Mouse (Mus musculus) c-Kit-negative CD71-positive TER-119-positive erythroid progenitor cells, embryonic 14.5 days (primary cell): ENCODE measurements around the gene Tob1.
A peak's percentile ranks its signal among the peaks of the same experiment; 100 is the strongest.

ENCODE experiments used
- DNase-seq: peaks from one replicate; pipeline ENCODE4 v3.0.0-alpha.2; 2013; ENCODE audit warnings: low read depth, low spot score

Gene Tob1

DNA sequence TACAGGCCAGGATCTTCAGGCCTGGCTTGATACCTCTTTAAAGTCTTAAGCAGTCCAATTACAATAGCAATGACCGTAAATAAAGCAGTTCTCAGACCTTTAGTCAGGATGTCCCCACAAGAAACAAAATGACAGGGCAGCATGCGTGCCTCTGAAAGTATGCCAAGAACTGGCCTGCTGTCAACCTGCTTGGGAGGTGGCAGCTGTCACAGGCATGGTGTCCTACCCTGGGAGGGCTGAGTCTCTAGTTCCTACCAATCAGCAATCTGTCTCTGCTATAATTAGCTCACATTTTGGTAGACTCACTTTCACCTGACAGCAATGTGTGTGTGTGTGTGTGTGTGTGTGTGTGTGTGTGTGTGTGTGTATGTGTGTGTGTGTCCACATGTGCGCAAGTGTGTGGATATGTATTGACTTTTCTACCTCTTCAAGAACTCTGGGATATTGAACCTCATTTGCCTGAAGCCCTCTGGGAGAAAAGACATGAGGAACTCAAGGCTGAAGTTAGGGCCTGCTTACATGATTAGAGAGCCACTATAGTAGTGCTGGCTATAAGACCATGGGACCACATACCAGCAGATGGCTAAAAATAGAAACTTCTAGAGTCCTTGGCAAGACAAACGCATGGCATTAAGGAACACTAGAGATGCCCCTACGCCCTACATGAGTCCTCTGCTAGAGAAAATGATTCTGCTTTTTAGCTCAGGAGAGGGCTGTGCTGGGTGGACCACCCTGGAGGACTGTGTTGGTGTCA, 18.1 kb downstream of the Tob1 start:
- no peak for DNase-seq

GRCm38 (mm10) chr11:94230244-94230643, 19.0 kb downstream of the Tob1 start:
- no peak for DNase-seq

DNA sequence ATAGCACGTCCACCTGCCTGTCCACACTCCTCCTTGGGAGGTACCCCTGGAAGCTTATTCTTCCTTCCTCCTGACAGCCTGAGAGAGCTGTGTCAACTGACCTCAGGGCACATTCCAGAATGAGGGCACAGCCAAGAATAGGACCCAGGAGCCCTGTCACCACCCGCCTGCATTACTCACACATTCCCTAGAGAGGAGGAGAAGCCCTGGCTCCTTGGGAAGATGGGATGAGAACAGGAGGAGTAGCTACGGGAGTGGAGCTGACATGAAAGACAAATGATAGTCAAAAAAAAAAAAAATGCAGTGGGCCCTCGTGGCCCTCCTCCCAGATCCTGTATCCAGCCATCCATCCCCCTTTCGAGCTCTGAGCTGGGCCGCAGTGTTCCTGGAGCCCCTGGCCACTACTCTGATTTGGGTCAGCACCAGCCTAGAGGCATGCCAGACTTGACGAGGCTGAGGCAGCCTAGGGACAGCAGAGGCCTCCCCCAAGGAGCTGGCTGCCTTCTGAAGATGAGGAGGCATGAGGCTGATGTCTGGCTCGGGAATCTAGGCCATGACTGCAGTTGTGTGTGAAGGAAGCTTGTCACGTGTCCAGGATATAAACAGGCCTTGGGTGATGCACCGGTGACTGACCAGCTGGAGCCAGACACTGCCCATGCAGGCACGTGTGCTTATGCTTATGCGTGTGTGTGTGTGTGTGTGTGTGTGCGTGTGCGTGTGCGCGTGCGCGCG, 20.7 kb downstream of the Tob1 start:
- DNase-seq, result no peak

- no peak for DNase-seq
Measured at GRCm38 (mm10) chr11:94233405-94233804, 22.2 kb downstream of the Tob1 start.

DNA sequence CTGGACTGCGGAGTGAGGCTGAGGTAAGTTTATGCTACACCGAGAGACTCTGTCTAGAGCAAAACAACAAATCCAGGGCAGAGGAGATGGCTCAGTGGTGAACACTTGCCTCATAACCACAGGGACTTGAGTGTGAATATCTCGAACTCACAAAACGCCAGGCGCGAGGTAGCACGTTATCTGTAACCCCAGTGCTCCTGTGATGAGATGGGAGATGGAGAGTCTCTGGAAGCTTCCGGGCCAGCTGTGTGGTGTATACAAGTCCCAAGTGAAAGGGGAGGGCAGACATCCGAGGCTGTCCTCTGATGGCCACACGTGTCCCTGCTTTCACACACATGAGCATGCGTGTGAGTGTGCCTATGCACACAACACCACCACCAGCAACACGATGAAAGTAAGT, 23.1 kb downstream of the Tob1 start:
- no peak for DNase-seq

DNA sequence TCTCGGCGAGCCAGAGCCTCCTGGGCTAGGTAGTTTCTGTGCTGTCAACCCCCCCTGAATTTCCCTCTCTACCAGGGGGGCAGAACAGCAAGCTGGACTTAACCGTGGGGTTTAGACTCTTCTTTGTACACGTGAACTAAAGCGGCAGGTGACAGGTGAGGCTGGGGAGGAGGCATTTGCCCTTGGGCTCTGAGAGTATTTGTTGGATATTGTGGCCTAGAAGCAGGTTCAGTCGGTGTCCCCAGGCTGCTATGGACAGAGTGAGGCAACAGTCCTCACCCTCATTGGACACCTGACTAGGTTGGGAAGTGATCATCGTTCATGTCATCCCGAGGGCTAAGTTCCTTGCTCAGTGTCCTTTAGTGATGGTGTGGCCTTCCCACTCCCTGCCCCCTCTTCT, 23.6 kb downstream of the Tob1 start:
- no peak for DNase-seq

- DNase-seq, result peak; percentile 71
Measured at GRCm38 (mm10) chr11:94236074-94236473, 24.8 kb downstream of the Tob1 start.

GRCm38 (mm10) chr11:94238786-94239185, 27.5 kb downstream of the Tob1 start:
- no peak for DNase-seq

DNA sequence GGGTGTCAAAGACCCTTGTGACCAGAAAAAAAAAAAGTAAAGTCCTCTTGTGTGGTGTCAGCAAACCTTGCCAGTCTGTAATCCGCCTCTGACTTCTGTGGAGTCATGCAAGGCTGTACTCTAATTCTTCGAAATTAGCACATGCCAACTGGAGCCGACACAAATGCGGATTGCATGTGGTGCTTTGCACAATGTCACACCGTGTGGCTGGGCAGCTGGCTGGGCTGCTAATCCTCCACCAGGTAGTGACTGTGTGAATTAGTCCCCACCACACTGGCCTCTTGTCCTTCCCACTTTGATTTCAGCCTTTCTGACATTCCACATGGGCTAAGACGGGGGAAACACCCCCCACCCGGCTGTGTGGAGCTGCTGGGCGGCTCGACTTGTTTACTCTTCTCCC, 28.5 kb downstream of the Tob1 start:
- DNase-seq, result no peak

DNA sequence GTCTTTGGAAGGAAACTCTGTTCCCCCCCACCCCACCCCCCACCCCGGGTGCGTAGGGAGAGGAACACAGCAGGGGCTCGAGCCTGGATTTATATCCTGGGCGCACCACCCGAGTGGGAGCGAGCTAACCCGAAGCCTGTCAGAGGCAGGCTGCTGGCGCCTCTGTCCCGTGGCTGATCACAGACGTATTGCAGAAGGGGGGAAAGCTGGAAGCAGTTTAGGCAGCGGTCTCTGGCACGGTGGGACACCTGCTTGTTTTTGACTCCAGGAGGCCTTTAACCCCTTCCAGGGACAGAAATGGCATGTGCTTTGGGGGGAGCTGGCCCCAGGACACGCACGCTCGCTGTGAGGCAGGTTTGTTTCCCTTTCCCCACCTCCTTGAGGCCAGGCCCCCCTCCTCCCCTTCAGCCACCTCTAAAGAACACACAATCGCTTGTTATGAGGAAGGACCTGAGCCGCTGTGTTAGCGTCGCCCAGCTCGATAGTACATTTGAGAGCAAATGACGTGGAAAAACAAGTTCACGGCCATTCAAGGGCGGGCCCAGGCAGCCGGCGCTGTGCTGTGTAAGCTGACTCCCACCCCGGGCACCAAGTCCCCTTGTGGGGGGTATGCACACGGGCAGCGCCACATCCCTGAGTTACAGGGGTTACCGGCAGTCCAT, 31.6 kb downstream of the Tob1 start:
- no peak for DNase-seq

DNA sequence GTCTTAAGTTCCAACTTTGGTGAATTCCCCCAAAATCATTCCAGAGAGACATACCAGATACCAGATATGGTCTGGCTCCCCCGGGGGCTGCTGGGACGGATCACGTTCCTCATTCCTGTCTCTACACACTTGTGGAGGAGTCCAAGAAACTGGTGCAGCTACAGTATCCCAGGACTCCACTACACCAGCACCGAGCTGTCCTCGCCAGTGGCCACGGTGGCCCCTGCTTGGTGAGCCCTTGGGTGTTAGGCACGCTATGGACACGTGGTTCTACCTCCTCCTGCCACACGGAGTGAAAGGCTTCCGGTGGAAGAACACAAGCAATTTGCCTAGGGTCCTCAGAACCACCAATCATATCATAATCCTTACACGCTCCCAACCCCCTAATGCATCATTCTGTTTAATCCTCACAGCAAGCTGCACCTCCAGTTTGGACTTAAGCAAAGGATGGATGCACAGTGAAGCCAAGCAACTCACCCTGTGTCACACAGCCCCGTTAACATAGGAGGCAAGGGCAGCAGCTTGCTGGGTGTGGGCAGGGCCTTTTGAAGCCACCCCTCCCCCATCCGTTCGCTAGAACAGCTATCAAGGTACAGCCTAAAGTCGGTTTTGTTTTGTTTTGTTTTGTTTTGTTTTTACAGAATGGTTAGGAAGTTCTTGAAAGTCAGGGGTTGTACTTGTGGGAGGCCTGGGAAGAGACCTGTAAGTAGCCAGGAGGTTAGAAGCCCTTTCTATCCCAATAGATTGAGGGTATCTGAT, 32.3 kb downstream of the Tob1 start:
- no peak for DNase-seq

GRCm38 (mm10) chr11:94244385-94244784, 33.1 kb downstream of the Tob1 start:
- no peak for DNase-seq

- DNase-seq, result no peak
Measured at GRCm38 (mm10) chr11:94245955-94246788, 34.9 kb downstream of the Tob1 start, which contains the start of gene Wfikkn2. Gene Wfikkn2 (minus strand): TSS chr11:94246005.

DNA sequence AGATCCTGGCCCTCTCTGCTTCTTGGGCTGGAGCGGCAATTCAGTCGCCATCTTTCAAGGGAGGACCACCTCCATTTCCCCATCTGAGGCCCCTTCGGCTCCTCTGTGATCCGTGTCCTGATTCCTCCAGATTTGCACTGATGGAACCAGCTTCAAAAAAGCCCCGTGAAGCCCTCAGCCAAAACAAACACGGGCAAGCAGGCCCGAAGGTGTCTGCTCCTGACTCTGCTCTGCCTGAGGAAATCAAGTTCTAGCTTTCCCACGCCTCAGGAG, 35.5 kb downstream of the Tob1 start:
- DNase-seq, result no peak

- DNase-seq, result no peak
Measured at GRCm38 (mm10) chr11:94253156-94253555, 41.9 kb downstream of the Tob1 start.

DNA sequence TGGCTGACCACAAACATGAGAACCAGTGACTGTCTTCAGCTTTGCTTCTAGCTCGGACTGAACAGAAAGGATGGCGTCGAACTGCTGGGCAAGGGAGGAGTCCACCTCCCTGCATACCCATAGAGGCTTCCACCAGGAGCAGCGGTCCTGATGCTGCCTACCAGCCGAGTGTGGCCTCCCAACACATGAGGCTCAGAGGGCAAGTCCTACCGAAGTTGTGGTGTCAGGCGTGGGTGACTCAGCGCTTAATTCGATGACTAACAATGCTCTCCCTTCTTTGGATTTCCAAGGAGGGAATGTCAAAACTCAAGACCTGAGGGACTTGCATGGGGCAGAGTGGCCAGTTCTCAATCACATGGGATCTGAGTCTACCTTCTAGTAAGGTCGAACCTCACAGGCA, 42.4 kb downstream of the Tob1 start:
- DNase-seq, result no peak

DNA sequence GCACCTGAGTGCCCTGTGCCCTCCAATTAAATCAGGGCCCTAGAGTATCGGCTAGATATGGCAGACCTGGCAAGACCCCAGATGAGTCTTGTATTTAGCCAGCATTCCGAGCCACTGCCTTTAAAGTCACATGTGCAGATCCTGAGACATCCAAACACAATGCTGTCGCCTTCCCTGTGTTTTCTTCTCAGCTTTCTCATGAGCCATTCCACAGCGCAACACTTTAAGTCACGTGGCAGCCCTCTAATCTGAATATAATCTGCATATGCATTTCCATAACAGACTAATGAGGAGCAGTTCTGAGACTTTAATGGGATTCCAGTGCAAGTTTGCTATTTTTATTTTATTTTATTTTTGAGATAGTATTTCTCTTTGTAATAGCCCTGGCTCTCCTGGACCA, 44.5 kb downstream of the Tob1 start:
- no peak for DNase-seq

DNA sequence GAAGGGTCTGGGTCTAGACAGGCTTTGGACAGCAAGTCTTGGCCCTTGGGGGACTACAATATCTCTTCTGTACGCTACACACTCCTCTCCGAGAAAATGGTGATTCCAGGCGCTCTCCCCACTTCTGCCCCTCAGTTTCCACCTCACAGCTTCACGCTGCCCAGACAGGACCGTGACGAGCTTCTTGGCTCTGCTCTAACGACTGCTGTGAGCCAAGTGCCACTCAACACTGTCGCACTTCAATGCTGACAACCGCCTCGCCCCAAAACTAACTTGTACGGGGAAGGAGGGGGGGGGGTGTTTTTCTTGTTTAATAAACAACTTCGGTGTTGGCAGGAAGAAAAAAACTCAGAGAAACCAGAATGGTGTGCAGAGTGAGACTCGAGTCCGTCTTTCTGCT, 46.7 kb downstream of the Tob1 start:
- no peak for DNase-seq

GRCm38 (mm10) chr11:94259814-94260213, 48.6 kb downstream of the Tob1 start:
- no peak for DNase-seq

GRCm38 (mm10) chr11:94261585-94262370, 50.5 kb downstream of the Tob1 start:
- peak; percentile 47 for DNase-seq
